Mouse (Mus musculus): Measurements from ENCODE around the gene Mpz. TPM values are rescaled to one million over a fixed set of nuclear protein-coding genes. Genes with fewer than 3 reads are reported as not detected.

Mpz gene
- polyA plus RNA-seq, 1 experiment from 2014 or later, result 0.06 TPM

DNA sequence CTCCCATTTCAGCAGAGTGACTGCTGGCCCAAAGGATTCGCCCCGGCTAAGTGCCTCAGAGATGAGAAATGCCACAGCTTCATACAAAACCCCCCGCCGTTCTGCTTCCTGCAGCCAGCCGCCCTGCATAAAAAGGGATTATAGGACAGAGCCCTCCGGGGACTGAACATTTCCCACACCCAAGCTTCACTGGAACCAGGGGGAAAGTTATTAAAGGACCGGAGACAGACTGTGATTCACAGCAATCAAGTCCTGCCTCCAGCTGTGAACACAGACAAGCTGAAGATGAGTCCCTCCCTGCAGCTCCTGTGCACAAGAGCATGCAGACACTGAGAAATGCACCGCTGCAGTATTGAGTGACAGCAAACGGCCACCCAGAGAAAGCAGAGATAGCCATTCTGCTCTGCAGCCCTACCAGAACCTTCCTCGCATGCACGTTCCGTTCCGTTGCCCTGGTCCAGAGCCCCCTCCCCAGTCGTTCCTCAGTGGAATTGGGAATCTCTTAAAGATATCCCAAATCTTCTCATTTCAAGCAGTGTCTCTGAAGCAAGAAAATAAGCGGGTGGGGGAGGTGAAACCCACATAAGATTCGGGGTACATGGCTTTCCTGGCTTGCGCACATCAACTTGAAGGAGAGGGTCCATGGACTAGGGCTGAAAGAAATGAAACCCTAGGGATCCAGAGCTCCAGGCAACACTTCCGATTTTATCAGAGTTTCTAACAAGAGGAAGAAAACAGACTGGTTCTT is 42.8 kb downstream of the Mpz start:
- ATAC-seq (peak; percentile 74), DNase-seq (ENCODE audit: low read depth, low spot score) (peak; percentile 94)
- H3K27me3 ChIP-seq, result no peaks in the 10 kb centered on the region
- ChIA-PET POLR2A (no interaction called here), CTCF (interaction anchor here (0.9 to 9.7 kb wide), 7 partner anchors 8 to 40 kb away, joined by 3 to 97 read pairs (median 6); partner anchors contain the start of gene Nr1i3)
- TF ChIP-seq CTCF (IDR thresholded peaks at IDR 0.05), result no peak
- in situ Hi-C loops (cut with MboI; ENCODE audit: low pct_unique_long_range_greater_than_20kb), result no loop called here

DNA sequence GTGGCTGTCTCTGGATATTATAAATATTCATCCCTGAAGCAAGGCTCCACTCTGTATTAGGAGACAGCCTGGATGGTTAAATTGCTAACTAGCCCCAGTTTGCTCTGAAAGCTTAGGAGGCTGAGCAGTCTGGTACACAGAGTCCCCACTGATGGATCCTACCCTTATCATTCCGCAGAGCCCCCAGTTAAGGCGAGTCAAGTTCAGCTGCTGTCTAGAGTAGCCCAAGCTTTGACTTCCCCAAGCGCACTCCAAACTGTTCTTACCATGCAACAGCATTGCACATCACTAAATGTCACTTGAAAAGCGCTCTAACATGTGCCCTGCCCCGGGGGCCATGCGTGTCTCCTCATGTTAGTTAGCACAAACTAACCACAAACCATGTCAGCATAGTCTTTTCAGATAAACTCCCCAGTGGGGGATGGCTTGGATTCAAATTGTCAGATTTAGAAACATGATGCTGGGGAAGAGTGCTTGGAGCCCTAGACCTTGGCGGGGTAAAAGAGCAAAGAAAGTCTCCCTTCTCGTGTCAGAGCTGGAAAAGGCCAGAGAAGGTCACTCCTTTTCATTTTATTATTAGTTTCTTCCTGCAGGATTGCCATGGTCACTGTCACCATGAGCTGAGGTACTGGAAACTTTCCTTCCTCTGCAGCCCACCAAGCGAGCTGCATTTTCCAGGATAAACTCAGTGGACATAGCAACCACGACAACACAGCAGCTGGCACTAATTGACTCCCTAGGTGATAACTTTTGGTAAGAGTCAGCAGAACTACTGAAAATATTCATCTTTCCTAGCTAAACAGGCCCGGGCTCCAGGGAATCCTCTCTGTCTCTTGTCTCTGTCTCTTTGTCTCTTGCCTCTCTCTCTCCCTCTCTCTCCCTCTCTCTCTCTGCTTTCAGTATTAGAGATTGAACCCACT is 43.7 kb downstream of the Mpz start:
- ATAC-seq (no peak), DNase-seq (ENCODE audit: low read depth, low spot score) (no peak)
- TF ChIP-seq CTCF (IDR thresholded peaks at IDR 0.05), result no peak
- ChIA-PET POLR2A (no interaction called here), CTCF (interaction anchor here (1.0 to 9.7 kb wide), 6 partner anchors 11 to 28 kb away, joined by 3 to 97 read pairs (median 3); partner anchors contain the start of genes Nr1i3 and Tomm40l)
- in situ Hi-C loops (cut with MboI; ENCODE audit: low pct_unique_long_range_greater_than_20kb), result no loop called here
- no peaks in the 10 kb centered on the region for H3K27me3 ChIP-seq

DNA sequence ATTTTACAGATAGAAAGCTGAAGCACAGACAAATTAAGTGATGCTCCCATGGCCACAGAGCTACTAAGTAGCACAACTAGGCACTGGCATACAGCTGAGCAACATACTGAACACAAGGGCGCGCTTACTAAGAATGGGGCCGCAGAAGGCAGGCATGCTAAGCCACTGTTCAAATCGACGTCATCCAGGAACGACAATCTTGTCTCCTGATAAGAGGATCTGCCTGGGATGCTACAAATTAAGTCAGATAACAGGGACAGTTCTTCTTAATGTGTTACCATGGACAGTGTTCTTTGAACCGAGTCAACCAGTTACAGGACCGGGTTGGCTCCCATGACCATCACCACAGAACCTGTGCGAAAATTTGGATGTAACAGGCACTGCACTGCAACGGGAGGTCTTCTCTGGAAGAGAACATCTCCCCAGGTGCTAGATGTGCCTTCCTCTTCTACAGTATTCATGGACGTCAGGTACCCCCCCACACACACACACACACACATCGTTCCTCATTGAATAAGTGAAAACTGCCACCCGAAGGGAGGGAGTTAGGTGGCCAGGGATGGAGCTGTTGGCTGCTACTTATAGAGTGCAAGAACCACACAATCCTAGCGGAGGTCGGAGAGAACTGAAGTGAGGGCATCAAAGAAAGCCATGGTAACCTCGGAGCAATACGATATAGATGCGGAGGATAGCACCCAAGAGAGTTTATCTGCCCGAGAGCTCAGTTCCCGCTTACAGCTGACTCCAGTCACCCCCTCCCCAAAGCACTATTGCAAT is 44.7 kb downstream of the Mpz start:
- H3K27me3 ChIP-seq, result no peaks in the 10 kb centered on the region
- DNase-seq (ENCODE audit: low read depth, low spot score) (no peak), ATAC-seq (no peak)
- POLR2A ChIA-PET, result no interaction called here
- no peak for TF ChIP-seq CTCF (IDR thresholded peaks at IDR 0.05)
- CTCF ChIA-PET, result interaction anchor here (1.0 to 9.7 kb wide), 5 partner anchors 14 to 27 kb away, joined by 3 to 97 read pairs (median 3); partner anchors contain the start of genes Nr1i3 and Tomm40l
- in situ Hi-C loops (cut with MboI; ENCODE audit: low pct_unique_long_range_greater_than_20kb), result no loop called here

DNA sequence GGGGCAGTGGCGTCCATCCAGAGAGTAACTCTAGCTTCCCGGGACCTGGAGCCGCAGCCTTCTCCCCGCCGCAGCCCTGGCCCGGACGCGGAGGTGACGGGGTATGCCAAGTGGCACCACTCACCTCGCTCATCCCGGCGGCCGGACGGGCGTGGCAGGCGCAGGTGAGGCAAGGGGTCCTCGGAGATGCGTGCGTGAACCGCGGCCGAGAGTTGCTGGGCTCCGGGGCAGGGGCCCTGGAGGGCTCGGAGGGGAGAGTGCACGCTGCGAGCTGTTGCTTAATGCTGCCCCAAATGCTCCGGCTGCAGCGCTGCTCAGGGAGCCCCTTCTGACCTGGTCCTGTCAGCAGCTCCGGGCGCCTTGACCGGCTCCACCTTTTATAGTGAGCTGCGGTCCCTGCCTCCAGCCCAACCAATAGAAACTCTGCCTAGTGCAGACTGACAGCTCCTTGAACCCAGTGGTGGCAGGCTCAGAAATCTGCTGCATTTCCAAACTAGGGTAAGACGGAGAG is 45.4 kb downstream of the Mpz start, which contains the start of gene Pcp4l1:
TSS of gene Pcp4l1 (minus strand) at position 382 of the 511 bp plus-strand sequence.
- H3K27me3 ChIP-seq, result no peaks in the 10 kb centered on the region
- POLR2A ChIA-PET, result no interaction called here
- no peak for ATAC-seq
- no peak for DNase-seq (ENCODE audit: low read depth, low spot score)
- in situ Hi-C loops (cut with MboI; ENCODE audit: low pct_unique_long_range_greater_than_20kb), result no loop called here
- CTCF ChIA-PET, result interaction anchor here (1.5 to 9.7 kb wide), 4 partner anchors 12 to 32 kb away, joined by 3 to 97 read pairs (median 4); partner anchors contain the start of gene Nr1i3
- TF ChIP-seq CTCF (IDR thresholded peaks at IDR 0.05), result no peak

DNA sequence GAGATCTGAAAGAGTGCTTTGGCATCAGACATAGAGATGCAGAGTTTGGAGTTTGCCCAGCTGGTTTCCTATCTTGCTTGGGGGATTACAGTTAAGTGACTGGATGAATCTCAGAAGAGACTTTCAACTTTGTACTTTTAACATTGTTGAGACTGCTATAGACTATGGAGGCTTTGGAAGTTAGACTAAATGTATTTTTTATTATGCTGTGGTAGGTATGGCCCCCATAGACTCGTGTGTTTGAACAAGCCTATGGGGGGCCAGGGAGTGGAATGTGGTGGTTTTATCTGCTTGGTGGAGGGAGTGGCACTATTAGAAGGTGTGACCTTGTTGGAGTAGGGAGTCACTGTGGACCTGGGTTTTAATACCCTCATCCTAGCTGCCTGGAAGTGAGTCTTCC is 49.0 kb downstream of the Mpz start:
- ChIA-PET POLR2A (no interaction called here), CTCF (interaction anchor here (1.4 to 9.7 kb wide), 2 partner anchors 9 to 10 kb away, joined by 3 to 97 read pairs; partner anchors contain the start of gene Nr1i3)
- in situ Hi-C loops (cut with MboI; ENCODE audit: low pct_unique_long_range_greater_than_20kb), result no loop called here
- no peaks in the 10 kb centered on the region for H3K27me3 ChIP-seq
- no peak for TF ChIP-seq CTCF (IDR thresholded peaks at IDR 0.05)
- DNase-seq (ENCODE audit: low read depth, low spot score) (no peak), ATAC-seq (no peak)

DNA sequence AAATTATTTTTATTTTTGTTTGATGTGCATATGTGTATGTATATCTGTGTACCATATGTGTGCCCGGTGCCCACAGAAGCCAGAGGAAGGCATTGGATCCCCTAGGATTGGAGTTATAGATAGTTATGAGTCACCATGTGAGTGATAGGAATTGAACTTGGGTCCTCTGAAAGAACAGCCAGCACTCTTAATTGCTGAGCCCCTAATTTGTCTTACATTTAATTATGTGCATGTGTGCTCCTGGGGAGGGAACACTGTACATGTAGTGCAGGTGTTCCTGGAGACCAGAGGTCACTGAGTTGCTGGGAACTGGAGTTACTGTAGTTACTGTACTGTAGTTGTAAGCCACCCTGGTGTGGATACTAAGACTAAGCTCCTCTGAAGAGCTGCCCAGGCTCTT is 50.3 kb downstream of the Mpz start:
- ChIA-PET CTCF (interaction anchor here (1.3 to 9.7 kb wide), 2 partner anchors 8 kb away, joined by 3 to 97 read pairs; partner anchors contain the start of gene Nr1i3), POLR2A (no interaction called here)
- H3K27me3 ChIP-seq, result no peaks in the 10 kb centered on the region
- DNase-seq (ENCODE audit: low read depth, low spot score) (no peak), ATAC-seq (no peak)
- in situ Hi-C loops (cut with MboI; ENCODE audit: low pct_unique_long_range_greater_than_20kb), result no loop called here
- TF ChIP-seq CTCF (IDR thresholded peaks at IDR 0.05), result no peak

DNA sequence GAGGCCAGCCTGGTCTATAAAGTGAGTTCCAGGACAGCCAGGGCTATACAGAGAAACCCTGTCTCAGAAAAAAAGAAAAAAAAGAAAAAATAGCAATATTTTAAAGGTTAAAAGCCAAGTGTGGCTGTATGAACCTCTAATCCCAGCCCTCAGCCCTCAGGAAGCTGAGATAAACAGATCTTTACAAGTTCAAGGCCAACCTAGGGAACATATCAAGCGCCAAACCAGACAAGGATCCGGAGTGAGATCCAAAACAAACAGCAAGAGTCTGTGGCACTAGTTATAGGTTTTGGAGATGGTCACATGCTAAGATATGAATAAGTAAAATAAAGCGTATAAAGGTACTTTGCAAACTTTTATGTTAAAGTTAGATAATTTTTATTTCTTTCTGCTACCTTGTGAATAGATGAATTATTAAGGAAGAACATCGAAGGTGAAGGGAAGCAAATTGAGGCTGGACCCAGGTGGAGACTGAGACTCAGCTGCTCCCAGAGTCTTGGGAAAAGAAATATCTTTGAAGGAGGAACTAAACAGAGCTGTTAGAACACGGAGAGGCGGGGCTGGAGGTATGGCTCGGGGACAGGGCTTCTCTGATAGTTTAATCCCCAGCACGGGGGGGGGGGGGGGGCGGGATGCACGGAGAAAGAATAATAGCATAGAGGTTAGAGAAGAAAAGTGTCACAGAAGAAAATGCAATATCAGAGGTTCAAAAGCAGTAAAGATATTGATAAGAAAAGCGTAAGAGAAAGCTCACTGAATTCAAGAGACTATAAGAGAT is 53.1 kb downstream of the Mpz start:
- ATAC-seq, result no peak
- ChIA-PET POLR2A (interaction anchor here (1.4 kb wide), 1 partner anchor 9 kb away, joined by 4 read pairs; no protein-coding TSS in a partner anchor), CTCF (interaction anchor here (10.6 kb wide), 1 partner anchor 8 kb away, joined by 97 read pairs; the partner anchor contains the start of gene Pcp4l1)
- no peak for DNase-seq (ENCODE audit: low read depth, low spot score)
- TF ChIP-seq CTCF (IDR thresholded peaks at IDR 0.05), result no peak
- H3K27me3 ChIP-seq, result no peaks in the 10 kb centered on the region
- in situ Hi-C loops (cut with MboI; ENCODE audit: low pct_unique_long_range_greater_than_20kb), result no loop called here

DNA sequence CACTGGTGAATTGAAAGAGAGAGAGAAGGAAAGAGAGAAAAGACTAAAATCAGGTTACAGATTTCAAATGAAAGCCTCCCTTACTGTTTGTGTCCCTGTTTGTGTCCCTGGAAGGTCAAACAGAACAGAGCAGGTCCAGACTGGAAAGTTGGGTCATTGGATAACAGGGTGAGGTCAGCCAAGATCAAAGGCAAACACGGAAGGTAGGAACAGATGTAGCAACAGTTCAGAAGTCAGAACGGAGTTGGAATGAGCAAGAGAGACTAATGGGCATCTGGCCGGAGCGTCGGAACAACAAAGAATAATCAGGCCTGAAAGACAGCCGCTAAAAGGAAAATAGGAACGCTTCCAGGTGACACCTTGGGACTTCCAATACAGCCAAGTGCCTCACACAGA is 53.7 kb downstream of the Mpz start:
- ChIA-PET CTCF (interaction anchor here (10.6 kb wide), 1 partner anchor 8 kb away, joined by 97 read pairs; the partner anchor contains the start of gene Pcp4l1), POLR2A (no interaction called here)
- ATAC-seq (no peak), DNase-seq (ENCODE audit: low read depth, low spot score) (no peak)
- in situ Hi-C loops (cut with MboI; ENCODE audit: low pct_unique_long_range_greater_than_20kb), result no loop called here
- H3K27me3 ChIP-seq, result no peaks in the 10 kb centered on the region
- no peak for TF ChIP-seq CTCF (IDR thresholded peaks at IDR 0.05)

Data from Patski (cell line).